Mouse (Mus musculus) lung, postnatal 4 days (tissue): ENCODE data around the gene Igsf21.

Experiments used
- DNase-seq, 2 experiments: peaks; one replicate each; pipeline ENCODE4 v3.0.0; 2021

Gene Igsf21

DNA sequence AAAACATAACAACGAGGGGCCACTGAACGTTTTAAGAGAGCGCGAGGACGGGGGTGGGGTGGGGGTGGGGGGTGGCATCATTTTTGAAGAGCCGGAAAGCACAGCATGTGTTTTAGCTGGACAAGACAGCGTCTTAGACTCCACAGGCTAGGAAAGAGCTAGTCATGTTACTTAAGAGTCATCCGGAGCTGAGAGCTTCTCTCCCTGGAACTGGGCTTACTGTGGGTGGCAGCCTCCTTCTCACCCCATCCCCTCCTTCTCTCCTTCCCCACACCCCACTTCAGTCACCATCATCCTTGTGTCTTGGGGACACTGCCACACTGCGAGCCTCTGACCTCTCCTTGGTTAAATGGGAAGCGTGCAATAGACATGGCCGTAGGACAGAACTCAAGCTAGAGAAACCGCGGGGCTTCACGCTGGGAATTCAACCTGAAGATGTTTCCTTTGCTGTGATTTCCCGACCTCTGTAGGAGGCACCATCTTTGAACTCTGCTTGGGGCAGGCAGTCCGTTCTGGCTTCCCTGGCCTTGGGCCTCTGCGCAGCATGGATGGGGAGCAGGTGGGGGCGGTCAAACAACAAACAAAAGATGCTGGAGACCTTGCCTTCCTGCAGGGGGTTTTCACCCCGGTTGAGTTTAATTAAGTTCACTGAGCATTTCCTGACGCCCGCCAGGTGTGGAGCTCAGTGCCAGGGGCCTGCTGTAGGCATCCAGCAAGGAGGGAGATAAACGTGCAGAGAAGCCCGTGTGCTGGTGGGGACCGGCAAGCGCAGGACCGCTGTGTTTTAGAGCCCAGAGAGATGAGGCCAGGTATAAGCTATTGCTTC lies 207.8 kb downstream of the Igsf21 start:
- DNase-seq: no peak

DNA sequence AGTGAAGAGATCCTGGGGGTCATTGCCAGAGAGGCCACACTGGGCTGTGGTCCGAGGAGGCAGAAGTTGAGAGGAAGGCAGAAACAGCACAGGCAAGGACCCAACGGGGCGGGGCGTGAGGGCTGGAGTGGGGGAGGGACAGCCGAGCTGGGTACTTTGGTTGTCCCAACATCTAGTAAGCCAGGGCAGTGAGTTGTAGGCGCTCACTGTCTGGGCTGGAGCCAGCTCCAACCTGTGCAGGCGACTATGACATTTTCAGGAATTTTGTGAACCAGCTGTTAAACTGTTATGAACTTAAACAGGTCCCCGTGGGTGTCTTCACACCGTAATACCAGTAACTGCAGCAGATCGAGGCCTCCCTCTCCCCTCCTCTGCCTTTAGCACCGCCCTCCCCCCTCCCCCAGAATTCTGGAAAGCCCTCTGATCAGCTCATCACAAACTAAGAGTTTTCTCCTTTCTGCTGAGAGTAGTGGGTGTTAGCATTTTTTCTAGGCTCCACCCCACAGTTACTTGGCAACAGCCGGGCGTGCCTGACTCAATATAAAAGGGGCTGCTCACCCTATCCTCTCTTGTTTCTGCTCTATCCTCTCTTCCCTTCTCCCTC lies 208.7 kb downstream of the Igsf21 start:
- DNase-seq: peak in 1 of 2 experiments; percentile 15

DNA sequence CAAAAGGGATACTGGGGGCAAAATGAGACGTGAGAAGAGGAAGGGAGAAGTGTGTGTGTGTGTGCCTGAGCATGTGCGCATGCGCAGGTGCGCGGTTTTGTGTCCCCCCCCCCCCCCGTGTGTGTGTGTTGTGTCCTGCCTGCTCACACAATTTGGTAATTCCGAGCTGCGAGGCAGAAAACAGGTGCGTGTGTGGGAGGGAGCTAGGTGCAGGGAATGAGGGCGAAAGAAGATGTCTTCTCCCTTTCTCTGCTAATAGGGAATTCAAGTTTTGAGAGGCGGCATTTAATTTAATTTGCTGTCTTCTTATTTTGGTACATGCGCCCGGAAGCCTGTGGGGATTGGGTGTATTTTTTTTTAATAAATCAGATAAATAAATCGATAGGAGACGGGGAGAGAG lies 211.4 kb downstream of the Igsf21 start:
- DNase-seq: no peak

DNA sequence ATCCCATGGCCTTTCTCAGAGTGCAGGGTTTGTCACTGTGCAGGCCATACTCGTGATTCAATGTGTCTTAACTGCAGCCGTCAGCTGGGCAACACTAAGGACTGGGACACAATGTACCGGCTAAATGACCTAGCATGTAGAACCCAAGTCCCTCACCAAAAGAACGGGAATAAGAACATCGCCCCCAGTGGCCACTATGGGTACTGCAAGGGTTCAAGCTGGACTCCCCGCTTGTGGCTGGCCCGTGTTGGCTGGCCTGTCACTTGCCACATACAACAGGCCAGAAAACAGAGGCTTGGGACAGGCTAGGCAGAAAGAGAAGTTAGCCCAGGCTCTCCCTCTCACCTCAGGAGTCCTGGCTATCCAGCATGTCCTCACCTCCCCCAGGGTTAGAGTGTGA lies 213.2 kb downstream of the Igsf21 start:
- peak; percentile 27 to 44 for DNase-seq

DNA sequence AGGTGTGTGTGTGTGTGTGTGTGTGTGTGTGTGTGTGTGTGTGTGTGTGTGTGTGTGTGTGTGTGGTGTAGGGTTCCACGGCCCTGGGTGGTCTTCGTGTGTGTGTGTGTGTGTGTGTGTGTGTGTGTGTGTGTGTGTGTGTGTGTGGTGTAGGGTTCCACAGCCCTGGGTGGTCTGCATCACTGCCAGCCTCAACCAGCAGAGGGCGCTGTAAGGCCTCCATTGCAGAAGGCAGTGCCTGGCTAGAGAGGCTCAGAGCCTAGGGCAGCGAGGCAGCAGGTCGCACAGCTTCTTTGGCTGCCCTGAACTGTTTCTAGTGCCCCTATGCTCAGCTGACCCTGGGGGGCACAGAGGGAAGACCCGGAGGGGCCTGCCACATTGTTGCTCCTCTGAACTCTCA lies 216.2 kb downstream of the Igsf21 start:
- DNase-seq: peak in 1 of 2 experiments; percentile 17

DNA sequence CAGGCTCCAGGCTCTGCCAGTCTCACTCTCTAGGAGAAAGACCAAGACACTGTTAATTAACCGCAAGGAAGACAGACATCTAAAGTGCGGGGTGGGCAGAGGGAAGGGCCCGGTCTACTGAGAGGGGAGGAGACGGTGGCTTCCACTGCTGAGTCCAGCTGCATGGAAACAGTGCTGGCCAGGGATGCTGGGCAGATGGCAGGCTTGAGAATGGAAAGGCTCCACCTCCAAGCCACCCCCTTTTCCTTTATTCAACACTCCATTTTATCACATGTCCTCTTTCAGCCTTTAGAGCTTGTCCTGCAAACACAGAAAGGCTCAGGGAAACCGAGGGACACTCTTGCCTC lies 216.6 kb downstream of the Igsf21 start:
- no peak for DNase-seq

DNA sequence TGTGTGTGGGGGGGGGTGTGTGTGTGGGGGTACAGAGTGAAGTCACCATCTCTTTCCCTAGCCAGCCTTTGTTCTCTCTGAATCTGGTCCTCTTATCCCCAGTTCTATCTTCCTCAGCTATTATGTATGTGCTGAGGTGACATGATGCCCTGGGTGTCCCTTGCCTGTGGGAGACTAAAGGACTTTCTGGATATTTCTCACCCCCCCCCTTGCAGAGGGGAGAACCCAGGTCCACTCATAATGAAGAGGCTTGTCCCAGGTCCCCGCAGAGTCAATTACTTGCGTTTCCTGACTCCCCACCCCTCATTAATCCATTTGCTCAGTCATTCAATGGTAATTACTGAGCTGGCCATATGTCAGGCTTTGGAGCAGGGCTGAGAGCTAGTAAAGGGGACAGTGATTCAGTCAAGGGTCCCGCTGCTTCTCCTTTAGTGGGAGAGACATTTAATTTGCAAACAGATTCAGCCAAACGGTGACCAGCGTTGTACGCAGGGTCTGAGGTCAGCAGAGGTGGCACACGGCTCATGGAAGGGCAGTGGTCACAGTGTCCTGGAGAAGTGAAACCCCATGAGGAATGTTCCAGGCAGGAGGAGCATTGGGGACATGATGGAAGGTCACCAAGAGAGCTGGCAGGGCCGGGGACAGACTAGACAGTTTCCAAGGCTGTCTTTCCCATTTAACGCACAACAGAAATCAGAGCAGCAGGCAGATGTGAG lies 217.1 kb downstream of the Igsf21 start:
- DNase-seq: no peak

DNA sequence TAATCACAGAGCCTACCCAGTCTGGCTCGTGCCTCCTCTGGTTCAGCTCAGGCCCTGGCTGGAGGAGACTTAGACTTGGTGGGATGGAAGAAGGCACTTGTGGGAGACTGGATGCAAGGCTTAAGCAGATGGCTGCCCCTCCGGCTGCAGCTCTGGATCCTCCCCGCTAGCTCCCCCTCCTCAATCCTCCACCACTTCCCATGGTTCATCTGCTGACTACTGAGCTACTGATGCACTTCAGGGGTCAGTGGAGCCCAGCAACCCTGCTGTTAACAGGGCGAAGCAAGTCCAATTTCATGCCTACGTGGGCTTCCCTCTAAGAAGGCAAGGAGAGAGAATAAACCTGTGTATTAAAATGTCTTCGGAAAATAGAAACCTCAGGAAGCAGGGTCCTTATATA lies 222.8 kb downstream of the Igsf21 start:
- DNase-seq: no peak

DNA sequence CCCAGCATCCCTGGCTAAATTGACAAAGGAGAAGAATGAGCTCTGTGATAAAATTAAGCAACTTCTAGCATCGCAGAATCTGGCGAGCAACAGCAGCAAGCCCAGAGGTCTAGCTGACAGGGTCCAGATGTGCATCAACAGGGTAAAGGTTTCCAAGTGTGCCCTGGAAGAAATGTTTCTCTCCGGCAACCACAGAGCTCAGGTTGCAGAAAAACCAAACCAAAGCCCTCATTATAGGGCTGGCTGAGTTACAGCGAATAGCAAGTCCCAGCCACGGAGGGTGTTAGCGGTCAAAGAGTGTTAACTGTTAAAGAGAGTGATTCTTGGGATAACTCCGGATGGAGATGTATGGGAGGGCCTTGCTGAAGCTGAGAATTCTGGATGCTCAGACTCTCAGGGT lies 230.7 kb downstream of the Igsf21 start:
- DNase-seq: no peak

DNA sequence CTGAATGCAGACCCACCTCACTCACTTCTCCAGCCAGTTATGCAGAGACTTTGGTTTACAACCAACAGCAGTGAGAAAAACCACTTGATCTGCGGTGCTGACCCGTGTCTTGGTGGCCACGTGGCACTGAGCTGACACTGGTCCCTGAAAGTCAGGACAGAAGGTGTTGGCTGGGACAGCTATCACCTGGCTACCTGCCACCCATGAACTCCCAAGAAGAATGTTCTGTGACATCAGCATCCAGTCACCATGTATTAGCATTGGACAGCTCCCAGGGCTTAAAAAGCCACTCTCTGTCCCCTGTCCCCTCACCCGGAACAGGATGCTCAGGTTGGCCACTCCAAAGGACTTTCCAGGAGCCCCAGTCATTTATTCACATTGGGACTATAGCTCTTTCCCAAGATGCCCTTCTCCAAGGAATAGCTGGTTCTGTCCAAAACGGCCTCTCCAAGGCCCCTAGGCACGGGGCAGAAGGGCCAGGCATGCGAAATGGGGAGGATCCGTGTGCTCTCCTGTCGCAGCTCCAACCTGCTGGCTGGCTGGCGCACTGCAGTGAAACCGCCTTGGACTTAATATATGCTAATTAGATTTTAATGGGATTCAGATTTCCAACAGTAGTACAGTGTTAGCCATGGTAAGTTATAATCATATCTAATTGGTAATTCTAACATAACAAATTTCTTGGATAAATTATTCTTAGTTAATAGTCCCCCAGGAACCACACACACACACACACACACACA lies 235.7 kb downstream of the Igsf21 start:
- DNase-seq: no peak

DNA sequence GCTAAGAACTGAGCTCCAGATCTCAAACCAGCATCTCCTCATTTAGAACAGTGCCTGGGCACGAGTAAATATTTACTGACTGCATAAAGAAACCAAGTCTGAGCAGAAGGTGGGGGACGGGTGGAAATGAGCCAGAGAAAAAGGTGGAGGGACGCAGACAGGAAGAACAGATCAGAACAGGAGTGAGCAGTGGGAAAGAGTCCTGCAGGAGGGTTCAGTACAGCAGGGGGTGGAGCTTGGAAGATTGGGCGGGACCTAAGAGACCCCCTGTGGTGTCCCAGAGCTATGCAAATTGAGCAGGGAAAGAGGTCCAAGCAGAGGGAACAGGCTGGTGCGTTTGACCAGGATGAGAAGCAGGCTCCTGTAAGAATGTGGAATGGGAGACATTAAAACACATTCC lies 241.7 kb downstream of the Igsf21 start:
- DNase-seq: peak in 1 of 2 experiments; percentile 6

DNA sequence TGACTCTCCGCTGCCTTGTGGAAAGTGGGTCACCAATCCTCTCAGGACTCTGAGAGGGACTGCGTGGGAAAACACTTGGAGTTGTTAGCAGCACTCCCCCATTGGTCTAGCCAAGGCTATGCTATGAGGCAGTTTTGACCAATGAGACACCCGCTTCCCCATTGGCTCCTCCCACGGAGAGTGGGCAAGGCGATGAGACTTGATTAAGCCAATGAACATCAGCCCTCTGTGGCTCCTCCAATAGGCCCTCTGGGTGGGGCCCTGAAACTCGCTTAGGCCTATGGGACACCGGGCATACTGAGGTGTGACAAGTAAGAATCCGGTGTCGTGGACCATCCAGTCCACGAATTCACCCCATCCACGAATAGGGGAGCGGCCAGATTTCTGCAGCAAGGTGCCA lies 242.4 kb downstream of the Igsf21 start:
- DNase-seq: peak; percentile 38 to 51

DNA sequence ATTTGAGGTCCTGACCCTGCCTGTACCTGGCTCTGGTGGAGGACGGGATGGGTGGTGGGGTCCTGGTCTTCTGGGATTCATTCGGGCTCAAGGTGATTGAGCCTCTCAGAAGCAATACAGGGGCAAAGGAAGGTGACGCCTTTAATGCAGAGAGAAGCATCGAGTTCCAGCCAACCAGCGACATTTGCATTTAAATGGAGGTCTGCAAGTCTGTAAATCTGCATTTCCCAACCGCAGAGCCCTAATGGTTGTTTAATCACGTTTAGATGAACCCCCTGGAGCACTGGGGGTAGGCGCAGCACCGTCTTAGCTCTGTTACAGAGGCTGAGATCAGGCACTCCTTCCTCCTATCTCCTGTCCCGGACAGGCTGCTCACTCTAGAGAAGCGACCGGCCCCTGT lies 244.5 kb downstream of the Igsf21 start:
- DNase-seq: no peak

DNA sequence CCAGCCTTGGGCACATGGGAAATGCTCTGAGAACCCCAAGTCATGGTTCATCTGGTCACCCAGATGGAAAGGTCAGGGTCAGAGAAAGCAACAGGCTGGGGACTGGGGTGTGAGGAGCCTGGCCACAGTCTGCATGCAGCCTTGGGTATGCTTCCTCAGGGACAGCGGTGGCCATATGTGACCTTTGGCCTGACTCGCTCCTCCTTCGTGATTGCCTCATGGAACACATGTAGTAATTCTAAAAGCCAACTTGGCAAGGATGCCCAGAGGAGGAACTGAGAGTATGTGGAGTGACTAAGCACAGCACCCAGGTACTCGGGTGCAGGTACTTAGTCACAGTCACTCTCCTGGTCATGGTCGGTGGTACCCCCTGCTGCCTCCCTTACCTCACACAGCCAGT lies 245.7 kb downstream of the Igsf21 start:
- no peak for DNase-seq

DNA sequence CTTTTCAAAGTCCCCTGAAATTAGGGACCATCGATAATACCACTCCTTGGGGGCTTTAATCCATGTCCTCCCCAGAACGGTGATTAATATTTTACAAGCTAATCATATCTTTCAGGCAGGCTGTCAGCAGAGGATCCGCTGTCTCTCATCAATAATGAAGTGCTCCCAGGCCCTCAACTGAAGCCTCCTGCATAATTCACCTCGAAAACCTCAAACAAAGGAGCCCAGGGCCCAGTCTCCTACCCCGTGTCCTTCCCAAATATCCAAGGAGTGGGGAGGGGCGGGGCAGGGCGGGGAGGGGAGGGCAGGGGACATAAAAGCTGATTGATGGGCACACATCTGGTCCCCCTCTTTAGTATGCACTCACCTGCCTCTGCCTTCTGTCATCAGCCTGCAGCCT lies 247.6 kb downstream of the Igsf21 start:
- no peak for DNase-seq

DNA sequence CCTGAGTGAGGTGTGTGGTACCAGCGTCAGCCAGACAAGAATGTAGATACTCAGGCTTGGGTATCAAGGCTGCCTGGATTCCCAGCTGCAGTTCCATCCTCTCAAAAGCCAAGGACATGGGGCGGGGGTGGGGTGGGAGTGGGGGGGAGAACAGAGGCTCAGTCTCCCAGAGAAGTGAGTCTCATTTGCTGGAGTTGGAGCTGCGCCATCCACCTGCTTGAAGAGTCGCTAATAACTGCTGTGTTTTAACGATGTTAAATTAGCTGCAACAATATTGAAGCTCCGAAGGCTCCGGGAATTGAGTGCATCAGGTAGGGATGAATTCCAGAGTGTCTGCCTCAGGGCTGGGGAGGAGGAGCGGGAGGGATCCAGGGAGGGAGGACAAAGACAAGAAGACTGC lies 250.9 kb downstream of the Igsf21 start:
- no peak for DNase-seq

DNA sequence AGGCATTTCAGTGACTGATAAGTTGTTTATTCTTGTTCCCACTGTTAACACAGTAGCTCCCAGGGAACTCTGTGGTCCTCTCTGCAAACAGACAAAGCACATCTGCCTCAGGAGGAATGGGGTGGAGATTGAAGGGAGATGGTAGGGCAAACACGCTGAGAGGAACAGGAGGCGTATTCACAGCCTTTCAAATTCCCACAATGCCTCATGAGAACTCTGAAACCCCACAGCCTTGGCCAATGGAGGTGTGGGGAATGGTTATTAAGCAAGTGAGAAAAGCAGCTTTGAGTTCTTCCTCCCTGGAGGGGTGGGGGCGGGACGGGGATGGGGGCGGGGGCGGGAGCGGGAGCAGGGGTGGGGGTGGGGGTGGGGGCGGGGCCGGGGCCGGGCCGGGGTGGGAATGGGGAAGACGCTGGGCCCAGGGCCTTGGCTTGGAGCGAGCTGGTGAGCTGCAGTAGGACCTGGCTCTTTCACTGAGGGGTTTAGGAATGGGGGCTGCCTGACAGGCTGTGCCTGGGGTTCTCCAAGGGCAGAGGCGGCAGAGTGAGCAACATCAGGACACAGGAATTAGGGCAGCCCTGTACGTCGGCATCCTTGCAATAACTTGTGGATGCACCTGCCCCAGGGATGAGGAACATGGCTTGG lies 253.4 kb downstream of the Igsf21 start:
- no peak for DNase-seq

DNA sequence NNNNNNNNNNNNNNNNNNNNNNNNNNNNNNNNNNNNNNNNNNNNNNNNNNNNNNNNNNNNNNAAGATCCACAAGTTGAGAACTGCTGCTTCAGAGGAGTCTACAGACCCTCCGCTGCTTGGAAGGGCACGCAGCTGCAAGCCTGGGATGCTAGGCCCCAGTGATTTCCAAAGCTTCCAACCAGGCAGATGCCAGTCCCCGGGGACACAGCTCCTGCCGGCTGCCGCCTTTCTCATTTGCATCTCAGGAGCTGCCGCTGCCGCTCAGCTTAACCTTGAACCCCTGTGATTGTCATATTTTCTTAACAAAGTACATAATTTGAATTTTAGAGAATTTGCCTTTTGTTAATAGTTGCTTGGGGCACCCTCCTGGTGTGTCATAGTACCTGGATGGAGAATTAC lies 259.7 kb downstream of the Igsf21 start:
- no peak for DNase-seq

DNA sequence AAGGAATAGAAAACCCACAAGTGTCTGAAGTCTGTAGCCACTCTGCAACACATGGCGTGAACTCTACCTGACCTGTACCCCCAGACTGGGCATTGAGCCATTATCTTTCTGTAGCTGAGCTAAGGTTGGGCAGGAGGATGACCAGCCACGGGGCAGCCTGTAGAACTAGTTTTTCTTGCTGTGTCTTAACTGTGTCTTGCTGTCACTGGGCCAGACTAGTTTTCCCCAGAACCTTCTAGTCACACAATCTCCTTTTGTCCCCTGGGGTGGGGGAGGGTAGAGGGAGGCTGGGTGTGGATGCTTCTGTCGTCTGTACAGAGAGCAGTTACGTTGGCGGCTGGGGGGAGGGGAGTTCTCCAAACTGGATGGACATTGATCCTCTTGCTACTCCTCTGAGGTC lies 267.9 kb downstream of the Igsf21 start:
- DNase-seq: peak; percentile 27 to 42

DNA sequence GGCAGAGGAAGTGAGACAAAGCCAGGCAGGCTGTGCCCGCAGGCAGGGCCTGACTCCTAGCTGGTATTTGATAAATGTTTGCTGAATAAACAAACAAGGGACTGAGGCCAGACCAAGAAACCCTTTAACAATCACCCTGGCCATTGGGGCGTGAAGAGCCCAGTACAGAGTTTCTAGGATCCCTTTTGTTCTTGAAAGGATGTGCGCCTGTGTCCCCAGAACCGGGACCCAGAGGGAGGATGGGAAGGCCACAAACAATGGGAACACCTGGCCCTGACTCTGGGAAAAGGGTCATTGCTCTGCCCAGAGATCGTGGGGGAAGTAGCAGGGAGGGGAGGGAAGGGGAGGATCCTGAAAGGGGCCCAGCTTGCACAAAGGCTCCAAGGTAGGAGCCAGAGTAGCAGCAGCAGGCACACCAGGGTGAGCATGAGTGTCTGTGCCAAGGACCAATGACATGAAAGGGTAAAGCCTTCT lies 269.2 kb downstream of the Igsf21 start:
- peak; percentile 21 to 53 for DNase-seq
